Mouse (Mus musculus) embryonic facial prominence, embryonic 13.5 days (tissue): Measurements from ENCODE around the gene Arl15. TPM values are rescaled to one million over a fixed set of nuclear protein-coding genes. Genes with fewer than 3 reads are reported as not detected.

Source experiments
- ATAC-seq: fragments of 200-750 bp; cut with Nextera tagmentation; 2 replicates; pipeline ENCODE4 v1.8.0; 2017; ENCODE audit warnings: low read depth; ENCODE audit not compliant: insufficient number of reproducible peaks, insufficient read depth, low FRiP score, low TSS enrichment
- H3K27ac ChIP-seq: fragments of 300-500 bp; sonication (generic); 2 replicates; pipeline ENCODE4 v1.5.1; 2015; ENCODE audit warnings: moderate library complexity, mild to moderate bottlenecking, inconsistent platforms
- H3K27me3 ChIP-seq: fragments of 300-500 bp; sonication (generic); 2 replicates; pipeline ENCODE4 v1.6.1; 2015; ENCODE audit warnings: mild to moderate bottlenecking, inconsistent platforms
- H3K36me3 ChIP-seq: fragments of 300-500 bp; sonication (generic); 2 replicates; pipeline ENCODE4 v1.6.1; 2015; ENCODE audit warnings: mild to moderate bottlenecking, inconsistent platforms
- H3K4me1 ChIP-seq: fragments of 300-500 bp; sonication (generic); 2 replicates; pipeline ENCODE4 v1.6.1; 2015; ENCODE audit warnings: inconsistent platforms
- H3K4me2 ChIP-seq: fragments of 300-500 bp; sonication (generic); 2 replicates; pipeline ENCODE4 v1.6.1; 2015; ENCODE audit warnings: moderate library complexity, mild to moderate bottlenecking, inconsistent platforms
- H3K4me3 ChIP-seq: fragments of 300-500 bp; sonication (generic); 2 replicates; pipeline ENCODE4 v1.5.1; 2015; ENCODE audit warnings: mild to moderate bottlenecking, inconsistent platforms
- H3K9ac ChIP-seq: fragments of 300-500 bp; sonication (generic); 2 replicates; pipeline ENCODE4 v1.6.1; 2015; ENCODE audit warnings: mild to moderate bottlenecking, inconsistent platforms
- H3K9me3 ChIP-seq: fragments of 300-500 bp; sonication (generic); 2 replicates; pipeline ENCODE4 v1.6.1; 2016; ENCODE audit warnings: inconsistent platforms
- whole genome bisulfite sequencing: fragments of 180-500 bp; shearing (Covaris S2); methylation state at CpG from one replicate; pipeline ENCODE4 v1.1.7; 2015; ENCODE audit warnings: mixed read lengths; 5-methylcytosine and 5-hydroxymethylcytosine counted together
- polyA plus RNA-seq: library from polyadenylated mRNA; unstranded; fragments of >200 nt; fragmentation: Nextera tagmentation; extraction: Ambion mirVana; gene quantifications from 2 replicates; pipeline ENCODE4 v1.2.1, GENCODE M21; 2015

The Arl15 gene
- polyA plus RNA-seq, 1 experiment from 2014 or later = 16.5 TPM

- Histone ChIP-seq H3K36me3 (no peaks in the 10 kb centered on the region), H3K9me3 (no peaks in the 10 kb centered on the region), H3K4me3 (no peak overlapping the region), H3K27ac (no peak overlapping the region), H3K9ac (no peak overlapping the region), H3K27me3 (no peaks in the 10 kb centered on the region), H3K4me1 (peaks cover 29% of the 10 kb centered on the region), H3K4me2 (no peak overlapping the region)
- ATAC-seq = no peak
- 47% methylated on average over 17 of the region's 17 CpGs for WGBS
Measured at GRCm38 (mm10) chr13:114077584-114078270, 283.4 kb downstream of the Arl15 start.

- Histone ChIP-seq H3K4me3 (no peak overlapping the region), H3K27ac (no peak overlapping the region), H3K4me1 (peaks cover 29% of the 10 kb centered on the region), H3K4me2 (no peak overlapping the region), H3K27me3 (no peaks in the 10 kb centered on the region), H3K9ac (no peak overlapping the region), H3K36me3 (no peaks in the 10 kb centered on the region), H3K9me3 (no peaks in the 10 kb centered on the region)
- WGBS = 78% methylated on average over 4 of the region's 4 CpGs
- no peak for ATAC-seq
Measured at GRCm38 (mm10) chr13:114078851-114079250, 284.5 kb downstream of the Arl15 start.

DNA sequence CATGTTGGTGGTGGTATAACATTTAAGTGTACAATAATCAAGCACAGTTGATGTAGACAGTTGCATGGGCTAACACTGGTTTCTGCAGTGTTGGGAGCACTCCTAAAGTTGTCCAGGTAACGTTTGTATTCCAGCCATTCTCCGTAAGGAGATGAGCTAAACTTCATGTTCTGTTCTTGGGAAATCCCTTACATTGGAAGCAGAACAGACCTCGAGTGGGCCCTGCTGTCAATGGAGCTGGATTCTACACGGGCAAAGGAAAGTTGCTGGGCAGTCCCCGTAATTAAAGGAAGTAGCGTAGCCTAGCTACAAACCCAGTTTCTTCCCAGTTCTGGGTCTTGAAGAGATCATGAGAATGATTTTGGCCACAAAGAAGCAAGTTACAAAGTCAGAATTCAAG is 285.4 kb downstream of the Arl15 start:
- H3K4me1 ChIP-seq = peaks cover 23% of the 10 kb centered on the region
- H3K36me3 ChIP-seq = no peaks in the 10 kb centered on the region
- no peak overlapping the region for H3K4me3 ChIP-seq
- no peaks in the 10 kb centered on the region for H3K27me3 ChIP-seq
- no peak overlapping the region for H3K9ac ChIP-seq
- WGBS = 86% methylated on average over 6 of the region's 6 CpGs
- ATAC-seq = no peak
- H3K4me2 ChIP-seq = no peak overlapping the region
- no peaks in the 10 kb centered on the region for H3K9me3 ChIP-seq
- no peak overlapping the region for H3K27ac ChIP-seq

DNA sequence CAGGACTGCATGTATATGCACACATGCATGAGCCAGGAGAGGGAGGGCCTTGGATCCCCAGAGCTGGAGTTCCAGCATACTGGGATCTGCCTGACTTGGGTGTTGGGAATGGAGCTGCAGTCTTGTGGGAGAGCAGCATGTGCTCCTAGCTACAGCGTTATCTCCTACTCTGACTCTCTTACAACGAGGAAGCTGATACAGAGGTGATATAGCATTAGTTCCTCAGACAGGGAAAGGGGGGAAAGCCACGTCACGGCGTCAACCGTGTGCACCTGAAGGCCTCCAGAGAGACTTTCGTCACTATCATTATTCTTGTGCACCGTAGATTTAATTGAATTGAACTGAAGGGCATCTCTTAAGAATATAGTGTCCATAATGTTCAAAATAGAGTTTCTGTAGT is 286.2 kb downstream of the Arl15 start:
- Histone ChIP-seq H3K27me3 (no peaks in the 10 kb centered on the region), H3K27ac (no peak overlapping the region), H3K9ac (no peak overlapping the region), H3K9me3 (no peaks in the 10 kb centered on the region), H3K36me3 (no peaks in the 10 kb centered on the region), H3K4me3 (no peak overlapping the region), H3K4me1 (peaks cover 19% of the 10 kb centered on the region), H3K4me2 (no peak overlapping the region)
- 94% methylated on average over 8 of the region's 8 CpGs for WGBS
- no peak for ATAC-seq

DNA sequence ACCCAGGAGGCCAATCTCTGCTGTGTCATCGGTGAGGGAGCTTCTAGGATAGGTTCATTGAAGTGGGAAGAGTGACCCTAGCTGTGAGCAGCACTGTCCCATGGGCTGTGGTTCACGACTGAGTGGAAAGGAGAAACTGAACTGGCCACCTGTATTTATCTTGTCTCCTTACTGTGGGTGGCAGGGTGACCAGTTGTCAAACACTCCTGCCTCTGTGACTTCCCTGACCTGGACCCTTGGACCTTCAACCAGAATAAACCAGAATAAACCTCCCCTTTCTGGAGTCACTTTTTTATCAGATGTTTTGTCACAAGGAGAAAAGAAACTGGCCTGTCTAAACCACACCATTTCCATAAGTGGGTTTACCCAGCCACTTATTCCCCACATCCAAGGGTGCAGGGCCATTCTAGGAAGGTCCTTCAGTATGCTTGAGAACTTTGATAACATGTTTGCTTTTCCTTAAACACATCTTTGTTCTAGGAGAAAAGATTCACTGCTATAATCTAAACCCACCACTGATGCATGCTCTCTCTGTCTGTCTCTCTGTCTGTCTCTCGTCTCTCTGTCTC is 289.3 kb downstream of the Arl15 start:
- H3K27me3 ChIP-seq = no peaks in the 10 kb centered on the region
- WGBS = 86% methylated on average over 3 of the region's 3 CpGs
- no peaks in the 10 kb centered on the region for H3K4me1 ChIP-seq
- H3K4me3 ChIP-seq = no peak overlapping the region
- no peaks in the 10 kb centered on the region for H3K9me3 ChIP-seq
- no peak overlapping the region for H3K9ac ChIP-seq
- no peak overlapping the region for H3K4me2 ChIP-seq
- no peak overlapping the region for H3K27ac ChIP-seq
- ATAC-seq = no peak
- H3K36me3 ChIP-seq = no peaks in the 10 kb centered on the region

- Histone ChIP-seq H3K4me1 (0 out of 2 replicates have a peak, but pooled peaks cover under 1% of the 10 kb centered on the region), H3K27me3 (no peaks in the 10 kb centered on the region), H3K9me3 (no peaks in the 10 kb centered on the region), H3K36me3 (peaks cover 3% of the 10 kb centered on the region; the same call in 1 of the 2 replicates), H3K4me3 (no peak overlapping the region), H3K27ac (no peak overlapping the region), H3K9ac (no peak overlapping the region), H3K4me2 (no peak overlapping the region)
- ATAC-seq = no peak
- WGBS = 75% methylated on average over 8 of the region's 8 CpGs
Measured at GRCm38 (mm10) chr13:114085442-114085841, 291.1 kb downstream of the Arl15 start.

- Histone ChIP-seq H3K36me3 (peaks cover 3% of the 10 kb centered on the region; the same call in 1 of the 2 replicates), H3K4me3 (no peak overlapping the region), H3K27ac (no peak overlapping the region), H3K4me1 (peaks cover 9% of the 10 kb centered on the region), H3K4me2 (no peak overlapping the region), H3K9ac (no peak overlapping the region), H3K9me3 (no peaks in the 10 kb centered on the region), H3K27me3 (no peaks in the 10 kb centered on the region)
- WGBS = 84% methylated on average over 5 of the region's 5 CpGs
- ATAC-seq = no peak
Measured at GRCm38 (mm10) chr13:114086325-114086724, 292.0 kb downstream of the Arl15 start.

GRCm38 (mm10) chr13:114086801-114087200 is 292.5 kb downstream of the Arl15 start:
- H3K27me3 ChIP-seq = no peaks in the 10 kb centered on the region
- H3K36me3 ChIP-seq = peaks cover 3% of the 10 kb centered on the region; the same call in 1 of the 2 replicates
- H3K9ac ChIP-seq = no peak overlapping the region
- H3K4me1 ChIP-seq = peaks cover 9% of the 10 kb centered on the region
- H3K4me2 ChIP-seq = no peak overlapping the region
- H3K27ac ChIP-seq = no peak overlapping the region
- no peak overlapping the region for H3K4me3 ChIP-seq
- WGBS = 87% methylated on average over 5 of the region's 5 CpGs
- ATAC-seq = no peak
- H3K9me3 ChIP-seq = no peaks in the 10 kb centered on the region

DNA sequence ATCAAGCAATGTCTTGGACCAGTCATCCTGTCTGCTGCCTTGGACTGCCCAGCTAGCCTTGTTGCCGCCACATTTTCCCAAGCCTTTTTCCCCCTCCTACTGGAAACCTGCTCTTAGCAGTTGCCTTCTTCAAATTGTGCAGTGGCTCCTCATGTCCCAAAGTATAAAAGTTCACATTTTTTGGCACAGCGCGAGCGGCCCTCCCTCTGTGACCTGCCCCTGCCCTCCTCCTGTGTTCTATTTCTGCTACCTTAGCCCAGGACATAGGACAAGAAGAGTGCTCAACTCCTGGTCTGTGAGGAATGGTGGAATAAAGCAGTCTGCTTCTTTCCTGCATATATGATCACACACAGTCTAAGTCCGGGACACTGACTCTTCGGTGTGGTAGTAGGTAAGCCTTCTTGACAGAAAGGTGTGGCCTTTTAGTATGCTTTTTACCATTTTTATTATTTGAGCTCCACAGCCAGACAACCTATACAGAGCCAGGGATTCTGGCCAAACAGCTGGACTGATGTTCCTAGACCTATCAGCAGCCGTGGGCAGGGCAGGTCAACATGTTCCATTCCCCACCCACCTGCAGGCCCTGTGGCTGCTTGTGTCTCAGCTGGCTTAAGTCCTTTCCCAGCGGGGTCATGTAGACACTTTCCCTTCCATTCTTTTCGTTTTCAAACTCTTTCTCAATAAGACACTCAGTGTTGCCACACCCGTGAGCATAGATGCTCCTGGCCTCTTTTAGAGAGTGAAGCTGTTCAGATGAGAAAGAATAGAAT is 293.6 kb downstream of the Arl15 start:
- Histone ChIP-seq H3K9ac (no peak overlapping the region), H3K27ac (no peak overlapping the region), H3K4me1 (peaks cover 9% of the 10 kb centered on the region), H3K4me2 (no peak overlapping the region), H3K9me3 (no peaks in the 10 kb centered on the region), H3K36me3 (peaks cover 3% of the 10 kb centered on the region; the same call in 1 of the 2 replicates), H3K4me3 (no peak overlapping the region), H3K27me3 (no peaks in the 10 kb centered on the region)
- 91% methylated on average over 10 of the region's 10 CpGs for WGBS
- ATAC-seq = no peak

DNA sequence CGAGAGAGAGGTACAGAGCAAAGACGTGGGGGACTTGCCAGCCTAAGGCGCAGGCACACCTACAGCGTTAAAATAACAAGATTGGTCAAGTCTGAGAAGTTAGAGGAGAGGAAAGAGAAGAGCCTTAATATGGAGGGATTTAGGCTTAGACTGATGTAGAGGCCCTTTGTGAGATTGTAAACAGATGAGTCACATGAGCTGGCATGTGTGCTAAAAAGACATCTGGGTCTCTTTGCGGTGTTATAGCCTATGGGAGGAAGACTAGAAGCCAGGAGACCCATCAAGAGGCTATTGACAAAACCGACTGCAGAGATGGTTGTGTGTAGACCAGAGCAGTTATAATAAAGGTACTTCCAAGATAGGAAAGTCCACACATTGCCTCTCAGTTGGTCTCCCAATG is 296.5 kb downstream of the Arl15 start:
- H3K27ac ChIP-seq = no peak overlapping the region
- no peak overlapping the region for H3K4me3 ChIP-seq
- peaks cover 9% of the 10 kb centered on the region for H3K4me1 ChIP-seq
- no peaks in the 10 kb centered on the region for H3K27me3 ChIP-seq
- H3K9me3 ChIP-seq = no peaks in the 10 kb centered on the region
- H3K9ac ChIP-seq = no peak overlapping the region
- WGBS = 81% methylated on average over 6 of the region's 6 CpGs
- no peak for ATAC-seq
- H3K36me3 ChIP-seq = peaks cover 3% of the 10 kb centered on the region; the same call in 1 of the 2 replicates
- H3K4me2 ChIP-seq = no peak overlapping the region

GRCm38 (mm10) chr13:114091231-114091630 is 296.9 kb downstream of the Arl15 start:
- H3K4me1 ChIP-seq = peaks cover 9% of the 10 kb centered on the region
- H3K27me3 ChIP-seq = no peaks in the 10 kb centered on the region
- H3K9me3 ChIP-seq = no peaks in the 10 kb centered on the region
- WGBS = 34% methylated on average over 9 of the region's 9 CpGs
- ATAC-seq = no peak
- H3K4me3 ChIP-seq = no peak overlapping the region
- H3K36me3 ChIP-seq = peaks cover 3% of the 10 kb centered on the region; the same call in 1 of the 2 replicates
- H3K4me2 ChIP-seq = no peak overlapping the region
- no peak overlapping the region for H3K9ac ChIP-seq
- no peak overlapping the region for H3K27ac ChIP-seq
